Mouse (Mus musculus) spleen, adult 2 months (tissue): Measurements from ENCODE around the gene Zfp638.

ENCODE experiments used
- CTCF ChIP-seq: fragments of 200-500 bp; IDR thresholded peaks from 2 replicates; pipeline ENCODE4 v1.5.1; 2011; ENCODE audit warnings: mild to moderate bottlenecking, inconsistent platforms; ENCODE audit not compliant: insufficient read depth, insufficient read length, insufficient replicate concordance; ENCODE audit errors: extremely low read depth
- POLR2A ChIP-seq: fragments of 200-500 bp; IDR thresholded peaks from 2 replicates; pipeline ENCODE4 v1.6.1; 2011; ENCODE audit warnings: low read depth, low read length, inconsistent platforms

- TF ChIP-seq POLR2A (no peak), CTCF (no peak)
These were observed 22.0 kb upstream of the Zfp638 start for GRCm38 (mm10) chr6:83844913-83845312.
